Mouse (Mus musculus): Measurements from ENCODE around the gene Gm49345.
"Not testable (repeated sequence)": the region's sequence is repeated elsewhere in the genome, so short reads cannot be mapped to it uniquely, and the experiment has no call there.

Gm49345 gene

DNA sequence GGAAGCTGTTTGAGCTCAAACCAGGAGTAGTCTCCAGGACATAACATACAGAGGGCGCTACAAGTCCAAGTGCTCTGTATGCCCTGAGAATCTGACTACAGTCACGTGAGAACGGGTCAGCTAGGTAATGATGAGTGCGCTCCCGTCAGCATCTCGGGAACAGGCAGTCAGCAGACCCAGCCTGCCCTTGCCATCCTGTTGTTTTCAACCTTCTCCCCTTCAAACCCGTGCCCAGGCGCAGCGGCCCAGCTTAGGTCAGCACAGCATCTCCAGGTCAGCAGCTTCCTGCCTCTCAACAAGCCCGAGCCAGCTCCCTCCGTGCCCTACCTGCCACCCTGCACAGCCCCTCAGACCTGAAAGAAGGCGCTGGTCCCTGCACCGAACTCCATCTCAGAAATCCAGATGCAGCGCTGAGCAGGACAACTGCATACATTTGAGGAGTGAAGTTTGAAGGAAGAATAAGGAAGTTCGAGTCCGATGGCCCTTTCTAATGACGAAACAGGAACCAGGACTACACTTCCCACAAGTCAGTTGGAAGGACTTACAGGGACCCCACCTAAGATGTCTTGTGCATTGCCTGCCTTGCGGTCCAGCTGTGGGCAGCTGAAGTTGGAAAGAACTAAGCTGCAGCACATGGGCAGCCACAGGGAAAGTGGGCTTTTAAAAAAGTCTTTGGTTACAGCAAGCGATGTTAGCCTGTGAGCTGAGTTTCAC, at the start of gene Gm49345, which contains the start of gene Zfp729a:
Gene Gm49345 (minus strand): TSS at position 476 of the 714 bp plus-strand sequence.
Gene Zfp729a (minus strand): TSS at position 498 of the 714 bp plus-strand sequence.
- peak; percentile 87 to 91 for DNase-seq

GRCm38 (mm10) chr13:67686971-67687370, 49.4 kb upstream of the Gm49345 start, which contains the start of gene Zfp738:
Gene Zfp738, minus strand, starts transcription at chr13:67687071.
- no peak for DNase-seq

- not testable (repeated sequence) for DNase-seq
Measured at GRCm38 (mm10) chr13:67683841-67684240, 46.3 kb upstream of the Gm49345 start.

- DNase-seq: peak; percentile 87 to 89
Measured at GRCm38 (mm10) chr13:67682959-67683735, 45.6 kb upstream of the Gm49345 start.

- DNase-seq: no peak
Measured at GRCm38 (mm10) chr13:67674902-67675301, 37.3 kb upstream of the Gm49345 start.

DNA sequence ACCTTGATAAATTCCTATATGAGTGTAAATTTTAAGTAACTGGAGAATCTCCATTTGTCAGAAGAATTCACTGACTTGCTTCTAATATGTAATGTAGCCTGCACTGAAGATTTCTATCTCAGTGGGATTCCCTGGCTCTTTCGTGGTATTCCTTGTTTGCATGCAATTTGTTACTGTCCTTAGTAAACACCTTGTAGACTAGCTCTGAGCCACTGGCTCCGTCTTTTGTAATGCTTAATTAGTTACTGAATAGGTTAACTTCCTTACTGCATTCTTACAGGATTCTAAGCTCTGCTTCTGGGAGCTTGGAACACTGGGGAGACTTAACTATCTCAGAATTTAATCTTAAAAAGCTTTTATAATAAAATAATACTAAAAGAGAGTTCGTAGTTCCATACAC, 14.9 kb upstream of the Gm49345 start:
- no peak for DNase-seq

DNA sequence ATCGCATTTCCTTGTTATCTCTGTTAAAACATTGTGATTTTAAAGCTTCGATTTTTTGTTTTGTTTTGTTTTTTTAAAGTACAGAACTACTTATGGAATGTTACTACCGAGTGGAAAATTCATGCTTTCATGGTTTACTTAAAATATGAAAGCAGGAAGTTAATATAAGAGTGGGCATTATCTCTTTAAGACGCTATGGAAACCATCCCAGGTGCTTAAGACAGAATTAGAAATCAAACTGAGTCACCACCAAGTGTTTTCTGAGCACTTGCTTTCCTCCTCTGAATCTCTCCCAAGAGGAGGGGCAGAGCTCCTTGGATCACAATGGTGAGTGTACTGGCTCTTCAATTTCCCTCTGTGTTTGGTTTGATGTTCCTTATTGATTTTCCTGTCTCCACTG, 27.5 kb downstream of the Gm49345 start:
- no peak for DNase-seq

DNA sequence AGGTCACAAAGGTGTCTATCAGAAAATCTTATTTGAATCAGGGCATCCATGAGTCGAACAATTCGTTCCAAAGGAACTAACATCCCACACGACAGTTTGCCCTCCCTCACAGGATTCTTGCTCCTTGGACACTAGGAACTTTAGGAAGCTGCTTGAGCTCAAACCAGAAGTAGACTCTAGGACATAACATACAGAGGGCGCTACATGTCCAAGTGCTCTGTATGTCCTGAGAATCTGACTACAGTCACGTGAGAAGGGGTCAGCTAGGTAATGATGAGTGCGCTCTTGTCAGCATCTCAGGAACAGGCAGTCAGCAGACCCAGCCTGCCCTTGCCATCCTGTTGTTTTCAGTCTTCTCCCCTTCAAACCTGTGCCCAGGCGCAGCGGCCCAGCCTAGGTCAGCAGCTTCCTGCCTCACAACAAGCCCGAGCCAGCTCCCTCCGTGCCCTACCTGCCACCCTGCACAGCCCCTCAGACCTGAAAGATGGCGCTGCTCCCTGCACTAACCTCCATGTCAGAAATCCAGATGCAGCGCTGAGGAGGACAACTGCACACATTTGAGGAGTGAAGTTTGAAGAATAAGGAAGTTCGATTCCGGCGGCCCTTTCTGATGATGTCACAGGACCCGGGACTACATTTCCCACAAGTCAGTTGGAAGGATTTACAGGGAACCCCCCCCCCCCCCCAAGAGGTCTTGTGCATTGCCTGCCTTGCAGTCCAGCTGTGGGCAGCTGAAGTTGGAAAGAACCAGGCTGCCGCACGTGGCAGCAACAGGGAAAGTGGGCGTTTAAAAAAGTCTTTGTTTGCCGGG, 28.3 kb downstream of the Gm49345 start, which contains the start of gene Zfp729b:
Gene Zfp729b (minus strand): TSS at position 642 of the 811 bp plus-strand sequence.
- peak; percentile 94 to 96 for DNase-seq

DNA sequence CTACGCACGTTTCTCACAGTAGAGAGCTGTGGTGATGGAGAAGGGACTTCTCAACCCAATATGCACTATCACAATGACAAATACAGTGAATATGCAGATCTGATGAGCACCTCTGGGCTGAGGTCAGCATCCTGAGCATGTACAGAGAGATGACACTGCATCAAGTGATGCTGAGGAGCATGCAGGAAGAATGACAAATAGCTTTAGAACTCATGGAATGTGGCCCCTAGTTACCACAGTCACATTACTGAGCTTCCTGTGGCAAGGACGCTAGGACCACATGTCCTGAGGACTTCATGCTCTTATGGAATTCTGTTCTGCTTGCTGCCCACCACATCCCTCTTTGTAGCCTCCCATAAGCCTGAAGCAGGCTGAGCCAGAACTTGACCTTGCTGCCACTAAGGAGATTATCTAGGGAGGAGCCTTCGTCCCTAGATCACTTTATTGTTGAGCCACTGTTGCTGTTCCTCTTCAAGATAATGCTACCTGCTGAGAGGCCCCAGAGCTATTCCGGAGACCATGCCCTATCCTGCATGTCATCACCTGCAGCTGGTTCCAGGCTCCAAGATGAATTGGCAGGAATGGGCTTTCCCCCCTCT, 64.9 kb downstream of the Gm49345 start:
- DNase-seq: no peak

DNA sequence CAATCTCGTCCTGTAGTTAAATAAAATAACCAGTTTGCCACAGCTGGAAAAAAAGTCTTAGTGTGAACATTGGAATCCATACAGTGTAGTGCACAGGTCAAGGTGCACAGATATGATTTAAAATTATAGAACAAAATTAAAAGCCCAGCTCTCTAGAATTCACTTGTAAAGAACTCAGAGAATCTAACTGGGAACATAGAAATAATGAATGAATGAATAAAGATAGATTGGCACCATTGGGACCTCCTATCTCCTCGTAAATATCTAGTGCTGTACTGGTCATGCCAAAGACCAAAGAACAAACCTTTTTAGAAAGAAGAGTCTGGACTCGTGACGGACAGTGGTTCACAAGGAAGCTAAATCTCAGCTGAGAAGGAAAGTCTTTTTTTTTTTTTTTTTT, 83.8 kb downstream of the Gm49345 start, which contains the start of gene Zfp748:
Gene Zfp748 (minus strand): TSS at position 101 of the 400 bp plus-strand sequence.
- no peak for DNase-seq

GRCm38 (mm10) chr13:67552505-67553346, 84.8 kb downstream of the Gm49345 start:
- DNase-seq: peak; percentile 84 to 90

DNA sequence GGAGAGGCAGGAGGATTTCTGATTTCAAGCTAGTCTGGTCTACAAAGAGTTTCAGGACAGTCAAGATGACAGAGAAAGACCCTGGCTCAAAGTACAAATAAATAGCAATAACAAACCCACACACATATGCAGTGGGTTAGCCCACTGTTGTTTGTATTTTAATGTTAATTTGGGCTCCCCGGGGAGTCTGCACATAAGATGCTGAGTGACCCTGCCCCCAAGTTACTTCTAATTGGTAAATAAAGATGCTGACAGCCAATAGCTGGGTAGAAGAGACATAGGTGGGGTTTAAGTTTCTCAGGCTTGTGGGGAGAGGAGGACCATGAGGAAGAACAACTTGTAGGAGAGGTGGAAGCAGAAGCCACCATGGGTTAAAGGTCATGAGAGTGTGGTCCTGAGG, 91.6 kb downstream of the Gm49345 start:
- no peak for DNase-seq

Measured in kidney, postnatal 4 days (tissue).